Mouse (Mus musculus) forebrain, embryonic 15.5 days (tissue): ENCODE data around the gene Srsy. TPM values are rescaled to one million over a fixed set of nuclear protein-coding genes. Genes with fewer than 3 reads are reported as not detected.
"Not testable (repeated sequence)": the region's sequence is repeated elsewhere in the genome, so short reads cannot be mapped to it uniquely, and the experiment has no call there.

ENCODE experiments used
- ATAC-seq: fragments of 200-750 bp; cut with Nextera tagmentation; replicated peaks from 2 replicates; pipeline ENCODE4 v1.8.0; 2017; ENCODE audit warnings: mild to moderate bottlenecking, moderate TSS enrichment, moderate library complexity
- H3K27ac ChIP-seq: fragments of 300-500 bp; sonication (generic); replicated peaks from 2 replicates; pipeline ENCODE4 v1.5.1; 2015; ENCODE audit warnings: mild to moderate bottlenecking, inconsistent platforms
- H3K27me3 ChIP-seq: fragments of 300-500 bp; sonication (generic); 2 replicates; pipeline ENCODE4 v1.6.1; 2015; ENCODE audit warnings: inconsistent platforms
- H3K36me3 ChIP-seq: fragments of 300-500 bp; sonication (generic); 2 replicates; pipeline ENCODE4 v1.6.1; 2015; ENCODE audit warnings: mild to moderate bottlenecking, inconsistent platforms
- H3K4me1 ChIP-seq: fragments of 300-500 bp; sonication (generic); 2 replicates; pipeline ENCODE4 v1.6.1; 2015; ENCODE audit warnings: inconsistent platforms
- H3K4me2 ChIP-seq: fragments of 300-500 bp; sonication (generic); replicated peaks from 2 replicates; pipeline ENCODE4 v1.6.1; 2015; ENCODE audit warnings: mild to moderate bottlenecking, inconsistent platforms
- H3K4me3 ChIP-seq: fragments of 300-500 bp; sonication (generic); 2 replicates; pipeline ENCODE4 v1.5.1; 2015; ENCODE audit warnings: mild to moderate bottlenecking, inconsistent platforms
- H3K9ac ChIP-seq: fragments of 300-500 bp; sonication (generic); replicated peaks from 2 replicates; pipeline ENCODE4 v1.6.1; 2015; ENCODE audit warnings: mild to moderate bottlenecking, inconsistent platforms
- H3K9me3 ChIP-seq: fragments of 300-500 bp; sonication (generic); 2 replicates; pipeline ENCODE4 v1.6.1; 2016; ENCODE audit warnings: inconsistent platforms
- WGBS: fragments of 180-500 bp; shearing (Covaris S2); methylation state at CpG from one replicate; pipeline ENCODE4 v1.1.7; 2015; ENCODE audit warnings: mixed read lengths; 5-methylcytosine and 5-hydroxymethylcytosine counted together
- polyA plus RNA-seq: library from polyadenylated mRNA; unstranded; fragments of >200 nt; fragmentation: Nextera tagmentation; extraction: Ambion mirVana; gene quantifications from 2 replicates; pipeline ENCODE4 v1.2.1, GENCODE M21; 2015

The Srsy gene
- polyA plus RNA-seq = not detected in 2 replicates

- not testable (repeated sequence) for H3K4me1 ChIP-seq, ATAC-seq, H3K27me3 ChIP-seq, H3K4me3 ChIP-seq, H3K9ac ChIP-seq, H3K27ac ChIP-seq, H3K9me3 ChIP-seq, H3K4me2 ChIP-seq, H3K36me3 ChIP-seq
- WGBS = no CpG with 5 or more reads among the region's 1 CpGs
These were observed at the start of gene Srsy for GRCm38 (mm10) chrY:17937230-17937629. Gene Srsy, minus strand, starts transcription at chrY:17937330.

Other genes with a start within 250 kb of the Srsy start
- gene Gm21904, start 91.1 kb downstream of the Srsy start, polyA plus RNA-seq = not detected in 2 replicates
- gene Gm20772, start 62.6 kb downstream of the Srsy start, polyA plus RNA-seq = not detected in 2 replicates
- gene Gm20831, start 62.6 kb downstream of the Srsy start, polyA plus RNA-seq = not detected in 2 replicates
- not detected in 2 replicates for gene Gm21764, start 124.5 kb upstream of the Srsy start, polyA plus RNA-seq
- not detected in 2 replicates for gene Ssty1, start 151.8 kb upstream of the Srsy start, polyA plus RNA-seq